Mouse (Mus musculus) midbrain, embryonic 15.5 days (tissue): Measurements from ENCODE around the gene Fam180a. TPM values are rescaled to one million over a fixed set of nuclear protein-coding genes. Genes with fewer than 3 reads are reported as not detected.
A peak's percentile ranks its signal among the peaks of the same experiment; 100 is the strongest.

Experiments used
- ATAC-seq: fragments of 200-750 bp; cut with Nextera tagmentation; replicated peaks from 2 replicates; pipeline ENCODE4 v1.8.0; 2017; ENCODE audit warnings: moderate TSS enrichment
- H3K27ac ChIP-seq: fragments of 300-500 bp; sonication (generic); 2 replicates; pipeline ENCODE4 v1.5.1; 2015; ENCODE audit warnings: mild to moderate bottlenecking, inconsistent platforms
- H3K27me3 ChIP-seq: fragments of 300-500 bp; sonication (generic); replicated peaks from 2 replicates; pipeline ENCODE4 v1.6.1; 2015; ENCODE audit warnings: inconsistent platforms
- H3K36me3 ChIP-seq: fragments of 300-500 bp; sonication (generic); replicated peaks from 2 replicates; pipeline ENCODE4 v1.6.1; 2015; ENCODE audit warnings: inconsistent platforms
- H3K4me1 ChIP-seq: fragments of 300-500 bp; sonication (generic); 2 replicates; pipeline ENCODE4 v1.6.1; 2015; ENCODE audit warnings: inconsistent platforms
- H3K4me2 ChIP-seq: fragments of 300-500 bp; sonication (generic); 2 replicates; pipeline ENCODE4 v1.6.1; 2015; ENCODE audit warnings: inconsistent platforms, mild to moderate bottlenecking, moderate library complexity
- H3K4me3 ChIP-seq: fragments of 300-500 bp; sonication (generic); 2 replicates; pipeline ENCODE4 v1.5.1; 2015; ENCODE audit warnings: mild to moderate bottlenecking, inconsistent platforms
- H3K9ac ChIP-seq: fragments of 300-500 bp; sonication (generic); 2 replicates; pipeline ENCODE4 v1.6.1; 2015; ENCODE audit warnings: mild to moderate bottlenecking, inconsistent platforms
- H3K9me3 ChIP-seq: fragments of 300-500 bp; sonication (generic); 2 replicates; pipeline ENCODE4 v1.6.1; 2016; ENCODE audit warnings: inconsistent platforms
- WGBS: fragments of 180-500 bp; shearing (Covaris S2); methylation state at CpG from one replicate; pipeline ENCODE4 v1.1.7; 2015; ENCODE audit warnings: mixed read lengths; 5-methylcytosine and 5-hydroxymethylcytosine counted together
- polyA plus RNA-seq: library from polyadenylated mRNA; unstranded; fragments of >200 nt; fragmentation: Nextera tagmentation; extraction: Ambion mirVana; gene quantifications from 2 replicates; pipeline ENCODE4 v1.2.1, GENCODE M21; 2015

The Fam180a gene
- polyA plus RNA-seq, 1 experiment from 2014 or later = 1.7 TPM

- H3K9me3 ChIP-seq = no peaks in the 10 kb centered on the region
- H3K27ac ChIP-seq = no peak overlapping the region
- WGBS = 71% methylated on average over 13 of the region's 13 CpGs
- H3K27me3 ChIP-seq = no peaks in the 10 kb centered on the region
- no peak for ATAC-seq
- H3K4me3 ChIP-seq = no peak overlapping the region
- H3K9ac ChIP-seq = no peak overlapping the region
- no peak overlapping the region for H3K4me2 ChIP-seq
- H3K4me1 ChIP-seq = no peaks in the 10 kb centered on the region
- no peaks in the 10 kb centered on the region for H3K36me3 ChIP-seq
Observed at GRCm38 (mm10) chr6:35307136-35307535, 18.8 kb downstream of the Fam180a start.

- H3K27ac ChIP-seq = no peak overlapping the region
- no peak for ATAC-seq
- no peak overlapping the region for H3K9ac ChIP-seq
- H3K4me2 ChIP-seq = no peak overlapping the region
- H3K4me3 ChIP-seq = no peak overlapping the region
- H3K4me1 ChIP-seq = no peaks in the 10 kb centered on the region
- no peaks in the 10 kb centered on the region for H3K9me3 ChIP-seq
- 80% methylated on average over 11 of the region's 11 CpGs for WGBS
- no peaks in the 10 kb centered on the region for H3K36me3 ChIP-seq
- no peaks in the 10 kb centered on the region for H3K27me3 ChIP-seq
Observed at GRCm38 (mm10) chr6:35303355-35303900, 22.5 kb downstream of the Fam180a start.

- no peak overlapping the region for H3K27ac ChIP-seq
- no peak overlapping the region for H3K4me3 ChIP-seq
- H3K4me2 ChIP-seq = no peak overlapping the region
- no peak for ATAC-seq
- 95% methylated on average over 7 of the region's 7 CpGs for WGBS
- no peaks in the 10 kb centered on the region for H3K36me3 ChIP-seq
- H3K27me3 ChIP-seq = no peaks in the 10 kb centered on the region
- H3K4me1 ChIP-seq = no peaks in the 10 kb centered on the region
- H3K9ac ChIP-seq = no peak overlapping the region
- H3K9me3 ChIP-seq = no peaks in the 10 kb centered on the region
Observed at GRCm38 (mm10) chr6:35302581-35302980, 23.4 kb downstream of the Fam180a start.

GRCm38 (mm10) chr6:35298323-35298722 is 27.6 kb downstream of the Fam180a start:
- Histone ChIP-seq H3K9me3 (no peaks in the 10 kb centered on the region), H3K4me1 (no peaks in the 10 kb centered on the region), H3K9ac (no peak overlapping the region), H3K27ac (no peak overlapping the region), H3K36me3 (no peaks in the 10 kb centered on the region), H3K4me3 (no peak overlapping the region), H3K4me2 (no peak overlapping the region), H3K27me3 (no peaks in the 10 kb centered on the region)
- 87% methylated on average over 6 of the region's 6 CpGs for WGBS
- no peak for ATAC-seq

- Histone ChIP-seq H3K4me3 (no peak overlapping the region), H3K4me2 (no peak overlapping the region), H3K27me3 (no peaks in the 10 kb centered on the region), H3K9me3 (no peaks in the 10 kb centered on the region), H3K27ac (no peak overlapping the region), H3K9ac (no peak overlapping the region), H3K4me1 (no peaks in the 10 kb centered on the region), H3K36me3 (no peaks in the 10 kb centered on the region)
- 90% methylated on average over 7 of the region's 7 CpGs for WGBS
- no peak for ATAC-seq
Observed at GRCm38 (mm10) chr6:35297516-35298227, 28.3 kb downstream of the Fam180a start.

- H3K9ac ChIP-seq = no peak overlapping the region
- H3K4me3 ChIP-seq = no peak overlapping the region
- H3K4me1 ChIP-seq = no peaks in the 10 kb centered on the region
- no peaks in the 10 kb centered on the region for H3K9me3 ChIP-seq
- H3K36me3 ChIP-seq = no peaks in the 10 kb centered on the region
- WGBS = 39% methylated on average over 2 of the region's 2 CpGs
- H3K4me2 ChIP-seq = no peak overlapping the region
- no peaks in the 10 kb centered on the region for H3K27me3 ChIP-seq
- ATAC-seq = no peak
- no peak overlapping the region for H3K27ac ChIP-seq
Observed at GRCm38 (mm10) chr6:35297001-35297400, 28.9 kb downstream of the Fam180a start.

GRCm38 (mm10) chr6:35294964-35295363 is 31.0 kb downstream of the Fam180a start:
- Histone ChIP-seq H3K4me1 (no peaks in the 10 kb centered on the region), H3K27me3 (no peaks in the 10 kb centered on the region), H3K9me3 (no peaks in the 10 kb centered on the region), H3K27ac (no peak overlapping the region), H3K9ac (no peak overlapping the region), H3K4me2 (no peak overlapping the region), H3K36me3 (no peaks in the 10 kb centered on the region), H3K4me3 (no peak overlapping the region)
- ATAC-seq = no peak; the same call in 1 of the 2 replicates
- WGBS = 57% methylated on average over 2 of the region's 2 CpGs

- 93% methylated on average over 8 of the region's 8 CpGs for WGBS
- ATAC-seq = no peak
Observed at GRCm38 (mm10) chr6:35289676-35290075, 36.3 kb downstream of the Fam180a start.

GRCm38 (mm10) chr6:35288920-35289319 is 37.0 kb downstream of the Fam180a start:
- no peak; the same call in 1 of the 2 replicates for ATAC-seq

More at GRCm38 (mm10) chr6:35289676-35290075, 36.3 kb downstream of the Fam180a start:
- Histone ChIP-seq H3K27me3 (no peaks in the 10 kb centered on the region), H3K27ac (no peak overlapping the region), H3K9me3 (no peaks in the 10 kb centered on the region), H3K4me2 (no peak overlapping the region), H3K4me3 (no peak overlapping the region), H3K9ac (no peak overlapping the region), H3K4me1 (peaks cover 10% of the 10 kb centered on the region), H3K36me3 (no peaks in the 10 kb centered on the region)

GRCm38 (mm10) chr6:35288114-35288761 is 37.7 kb downstream of the Fam180a start:
- peak overlapping the region; percentile 11; the same call in 1 of the 2 replicates for H3K27ac ChIP-seq

More at GRCm38 (mm10) chr6:35288920-35289319, 37.0 kb downstream of the Fam180a start:
- Histone ChIP-seq H3K4me1 (peaks cover 10% of the 10 kb centered on the region), H3K9me3 (no peaks in the 10 kb centered on the region), H3K36me3 (no peaks in the 10 kb centered on the region), H3K4me3 (no peak overlapping the region), H3K4me2 (no peak overlapping the region), H3K27ac (no peak overlapping the region), H3K9ac (no peak overlapping the region), H3K27me3 (no peaks in the 10 kb centered on the region)
- WGBS = 24% methylated on average over 7 of the region's 7 CpGs

GRCm38 (mm10) chr6:35279306-35279705 is 46.6 kb downstream of the Fam180a start:
- Histone ChIP-seq H3K27me3 (no peaks in the 10 kb centered on the region), H3K27ac (no peak overlapping the region), H3K9ac (no peak overlapping the region), H3K4me2 (no peak overlapping the region), H3K36me3 (no peaks in the 10 kb centered on the region), H3K4me3 (no peak overlapping the region), H3K4me1 (no peaks in the 10 kb centered on the region), H3K9me3 (no peaks in the 10 kb centered on the region)
- no peak for ATAC-seq
- 86% methylated on average over 10 of the region's 10 CpGs for WGBS

More at GRCm38 (mm10) chr6:35288114-35288761, 37.7 kb downstream of the Fam180a start:
- WGBS = 68% methylated on average over 11 of the region's 11 CpGs
- H3K4me2 ChIP-seq = no peak overlapping the region
- ATAC-seq = peak; percentile 62
- no peak overlapping the region for H3K4me3 ChIP-seq
- H3K9ac ChIP-seq = no peak overlapping the region
- H3K27me3 ChIP-seq = no peaks in the 10 kb centered on the region
- peaks cover 10% of the 10 kb centered on the region for H3K4me1 ChIP-seq
- no peaks in the 10 kb centered on the region for H3K9me3 ChIP-seq
- H3K36me3 ChIP-seq = no peaks in the 10 kb centered on the region

GRCm38 (mm10) chr6:35277903-35278587 is 47.9 kb downstream of the Fam180a start:
- Histone ChIP-seq H3K4me3 (no peak overlapping the region), H3K4me1 (no peaks in the 10 kb centered on the region), H3K27ac (no peak overlapping the region), H3K36me3 (no peaks in the 10 kb centered on the region), H3K9me3 (no peaks in the 10 kb centered on the region), H3K4me2 (no peak overlapping the region), H3K27me3 (no peaks in the 10 kb centered on the region), H3K9ac (no peak overlapping the region)
- WGBS = 67% methylated on average over 10 of the region's 10 CpGs
- no peak for ATAC-seq
